Mouse (Mus musculus) thymus, postnatal 4 days (tissue): Measurements from ENCODE around the gene Fsd2.

ENCODE experiments used
- DNase-seq: peaks from one replicate; pipeline ENCODE4 v3.0.0; 2021

Gene Fsd2

DNA sequence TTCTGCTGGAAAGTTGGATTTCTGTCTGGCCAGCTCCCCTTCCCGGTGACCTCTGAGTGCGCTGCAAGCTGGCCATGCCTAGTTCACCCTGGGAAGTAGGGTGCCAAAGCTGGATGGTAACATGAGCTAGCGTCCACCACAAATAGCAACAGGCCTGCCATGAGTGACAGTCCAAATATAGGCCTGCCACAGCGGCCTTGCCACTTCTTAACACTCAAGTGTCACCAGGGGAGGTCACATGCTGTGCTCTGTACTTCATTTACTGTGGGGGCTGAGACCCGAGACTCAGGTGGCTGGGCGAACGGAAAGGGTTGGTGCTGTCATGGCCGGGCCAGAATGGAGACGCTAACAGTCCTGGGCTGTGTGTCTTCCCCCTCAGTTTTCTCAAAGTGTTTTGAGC, at the start of gene Fsd2:
Fsd2 (minus strand) TSS at position 53 of the 400 bp plus-strand sequence.
- DNase-seq, result no peak

DNA sequence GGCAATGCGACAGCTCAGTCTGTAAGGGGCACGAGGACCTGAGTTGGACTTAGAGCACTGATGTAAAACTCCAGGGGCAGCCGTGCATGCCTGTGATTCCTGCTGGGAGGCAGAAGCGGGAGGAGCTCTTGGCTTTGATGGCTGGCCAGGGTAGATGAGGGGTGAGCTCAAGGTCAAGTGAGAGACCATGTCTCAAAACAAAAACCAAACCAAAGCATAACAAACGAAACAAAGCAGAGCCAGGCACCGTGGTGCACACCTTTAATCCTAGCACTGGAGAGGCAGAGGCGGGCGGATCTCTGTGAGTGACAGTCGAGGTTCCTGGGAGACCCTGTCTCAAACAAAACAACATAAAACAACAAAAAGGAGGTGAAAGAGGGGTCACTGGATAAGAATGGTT, 48.3 kb upstream of the Fsd2 start:
- DNase-seq, result no peak

DNA sequence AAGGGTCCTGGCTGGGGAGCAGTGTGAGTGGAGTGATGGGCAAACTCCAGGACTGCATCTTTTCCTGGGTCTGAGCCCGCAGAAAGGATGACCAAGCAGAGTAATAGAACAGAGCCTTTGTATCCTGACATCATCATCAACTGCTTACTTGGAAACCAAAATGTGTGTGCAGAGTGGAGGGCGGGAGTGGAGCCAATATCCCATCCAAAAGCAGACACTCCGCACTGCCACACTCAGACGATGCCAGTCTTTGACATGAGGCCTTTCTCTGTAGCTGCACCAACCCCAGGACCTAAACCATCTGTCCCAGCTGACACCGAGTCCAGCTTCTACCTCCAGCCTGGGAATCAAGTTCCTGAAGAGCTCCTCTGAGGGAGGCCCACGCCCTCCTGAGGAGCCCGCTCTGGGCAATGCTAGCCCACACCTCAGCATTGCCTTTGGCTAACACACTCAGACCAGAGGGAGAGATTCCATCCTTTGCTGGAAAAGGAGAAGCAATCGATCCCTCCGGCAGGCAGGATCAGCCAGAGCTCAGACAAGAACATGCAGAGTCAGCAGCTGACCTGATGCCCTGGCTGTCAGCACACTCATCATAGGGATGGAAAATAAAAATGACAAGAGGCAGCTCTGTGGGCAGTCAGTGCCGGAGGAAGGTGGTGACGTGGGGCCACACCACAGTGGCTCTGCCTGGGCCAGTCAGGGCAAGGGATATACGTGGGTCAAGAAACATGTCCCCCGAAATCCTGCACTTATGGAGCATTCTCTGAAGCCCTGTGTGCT, 46.3 kb upstream of the Fsd2 start:
- DNase-seq, result no peak

DNA sequence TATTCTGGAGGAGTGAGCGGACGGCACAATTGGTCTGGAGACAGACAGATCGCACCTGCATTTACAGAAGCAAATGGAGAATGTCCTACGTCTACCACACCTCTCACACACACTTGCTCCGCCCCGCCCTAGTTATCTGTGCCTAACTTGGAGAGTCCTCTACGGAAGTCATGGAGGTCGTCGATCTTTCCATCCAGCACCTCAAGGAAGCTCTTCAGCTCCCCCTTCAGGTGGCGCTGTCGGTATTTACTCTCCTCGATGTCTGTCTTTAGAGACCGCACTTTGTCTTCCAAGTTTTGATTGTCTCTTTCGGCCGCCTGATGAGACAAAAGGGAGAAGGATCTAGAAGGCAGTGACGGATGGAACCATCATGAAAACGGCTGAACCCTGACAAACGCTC, 43.4 kb upstream of the Fsd2 start:
- DNase-seq, result peak; percentile 67

DNA sequence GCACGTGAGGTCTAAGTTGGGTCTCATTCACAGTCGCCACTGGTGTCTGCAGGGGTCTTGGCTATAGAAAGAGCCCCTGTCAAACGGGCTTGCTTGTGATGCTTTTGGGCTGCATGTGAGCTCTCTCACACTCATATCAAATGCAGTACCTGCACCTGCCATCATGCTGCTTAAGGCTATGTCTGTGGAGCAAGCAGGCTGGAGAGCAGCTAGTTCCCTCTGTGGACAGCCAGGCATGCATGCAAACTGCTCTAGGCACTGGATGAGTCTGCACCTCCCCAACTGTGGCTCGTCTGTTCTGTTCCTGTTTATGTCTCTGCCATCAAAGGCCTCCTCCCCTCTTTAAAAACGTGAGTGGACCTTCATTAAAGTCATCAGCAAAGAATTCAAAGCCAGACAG, 39.7 kb upstream of the Fsd2 start:
- DNase-seq, result no peak

DNA sequence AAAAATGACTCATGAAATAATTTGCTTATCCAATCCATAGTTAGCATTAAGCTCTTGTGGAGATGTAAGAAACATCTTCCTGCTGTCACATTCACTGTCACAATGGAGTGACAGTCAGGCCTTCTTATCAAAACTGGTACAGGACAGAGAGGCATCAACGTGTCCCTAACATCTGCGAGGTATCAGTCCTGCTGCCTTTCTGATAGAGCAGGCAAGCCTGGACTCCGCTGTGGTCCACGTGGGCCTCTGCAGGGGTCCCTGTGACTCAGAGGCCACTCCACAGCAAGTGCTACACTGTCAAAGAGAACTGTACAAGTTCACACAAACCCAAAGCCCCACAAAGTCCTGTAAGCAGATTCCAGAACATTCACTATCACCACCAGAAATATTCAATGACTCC, 38.7 kb upstream of the Fsd2 start:
- DNase-seq, result no peak

DNA sequence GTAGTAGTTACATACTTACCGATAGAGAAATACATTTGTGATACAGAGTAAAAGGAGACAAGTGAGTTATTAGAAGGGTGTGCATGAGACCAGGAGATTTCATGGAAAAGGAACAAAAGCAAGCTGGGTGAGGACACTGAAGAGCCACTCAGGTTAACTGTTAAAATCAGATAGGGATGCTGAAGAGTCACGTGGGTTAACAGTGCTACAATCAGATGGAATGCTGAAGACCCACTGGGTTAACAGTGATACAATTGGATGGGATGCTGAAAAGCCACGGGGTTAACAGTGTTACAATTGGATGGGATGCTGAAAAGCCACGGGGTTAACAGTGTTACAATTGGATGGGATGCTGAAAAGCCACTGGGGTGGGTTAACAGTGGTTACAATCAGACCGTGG, 38.2 kb upstream of the Fsd2 start:
- DNase-seq, result no peak

DNA sequence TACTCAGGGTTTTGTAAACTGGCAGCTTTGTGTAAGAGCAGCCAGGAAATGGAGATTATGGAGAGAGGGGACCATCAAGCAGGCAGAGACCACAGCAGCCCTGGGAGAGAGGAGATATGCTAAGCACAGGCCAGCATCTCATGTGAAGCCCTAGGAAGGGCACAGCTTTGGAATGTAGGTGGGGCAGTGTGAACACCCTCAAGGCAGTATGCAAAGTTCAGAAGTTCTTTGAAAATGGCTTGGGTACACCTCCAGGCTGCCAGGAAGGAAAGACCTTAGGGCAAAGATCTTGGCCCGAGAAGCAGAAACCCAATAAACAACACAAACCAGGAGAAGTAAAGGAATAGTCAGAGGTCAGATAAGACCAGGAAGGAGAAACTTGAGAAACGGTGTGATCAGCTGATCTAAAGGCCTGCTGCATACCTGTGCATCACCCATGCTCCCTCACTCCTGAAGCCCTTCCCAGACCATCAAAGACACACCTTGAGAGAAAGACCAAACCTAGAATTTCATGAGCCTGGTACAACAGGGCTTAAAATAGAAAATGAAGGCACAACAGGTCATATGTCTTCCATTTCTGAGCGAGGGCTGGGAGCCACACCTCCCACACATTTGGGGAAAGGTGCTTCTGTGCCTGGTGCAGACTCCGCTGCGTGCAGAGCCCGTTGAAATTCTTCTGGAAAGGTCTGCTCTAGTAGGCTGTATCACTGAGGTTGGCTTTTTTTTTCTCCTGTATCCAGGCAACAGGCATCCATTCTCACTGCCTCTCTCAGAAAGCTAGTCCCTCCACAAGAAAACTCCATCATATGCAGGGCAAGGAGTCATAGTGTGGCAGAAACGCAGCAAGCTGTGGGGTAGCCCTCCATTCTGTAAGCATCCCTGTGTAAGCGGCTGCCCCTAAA, 32.9 kb upstream of the Fsd2 start:
- no peak for DNase-seq

DNA sequence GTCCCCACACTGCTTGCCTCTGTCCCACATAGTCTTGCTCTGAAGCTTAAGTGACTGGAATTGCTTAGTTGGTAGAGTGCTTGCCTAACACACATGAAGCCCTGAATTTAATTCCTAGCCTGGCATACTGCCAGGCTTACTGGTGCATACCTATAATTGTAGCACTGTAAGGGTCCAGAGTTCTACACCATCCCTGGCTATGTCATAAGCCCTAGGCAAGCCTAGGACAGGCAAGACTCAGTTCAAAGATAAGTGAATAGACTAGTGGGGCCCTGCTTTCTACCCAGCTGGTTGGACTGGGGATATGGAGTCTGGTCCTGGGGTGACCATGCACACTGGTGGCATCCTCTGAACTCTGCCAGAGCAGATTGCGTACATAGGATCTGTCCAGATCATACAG, 30.9 kb upstream of the Fsd2 start:
- no peak for DNase-seq

DNA sequence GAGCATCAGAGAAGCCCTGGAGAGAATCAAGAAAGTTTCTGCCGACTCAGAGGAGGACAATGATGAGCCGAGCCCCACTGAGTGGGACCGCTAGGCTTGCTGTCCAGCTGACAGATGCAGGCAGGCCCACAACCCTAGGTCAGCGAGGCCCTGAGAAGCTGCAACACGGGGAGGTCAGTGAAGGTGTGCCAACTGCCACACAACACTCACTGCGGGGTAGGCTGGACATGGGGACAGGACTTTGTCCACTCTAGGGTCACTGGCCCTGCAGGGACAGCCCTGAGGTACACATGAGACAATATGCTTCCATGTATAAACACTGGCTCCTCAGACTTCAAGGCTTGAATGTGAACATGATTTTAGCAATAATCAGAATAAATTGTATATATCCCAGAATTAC, 29.3 kb upstream of the Fsd2 start:
- no peak for DNase-seq

DNA sequence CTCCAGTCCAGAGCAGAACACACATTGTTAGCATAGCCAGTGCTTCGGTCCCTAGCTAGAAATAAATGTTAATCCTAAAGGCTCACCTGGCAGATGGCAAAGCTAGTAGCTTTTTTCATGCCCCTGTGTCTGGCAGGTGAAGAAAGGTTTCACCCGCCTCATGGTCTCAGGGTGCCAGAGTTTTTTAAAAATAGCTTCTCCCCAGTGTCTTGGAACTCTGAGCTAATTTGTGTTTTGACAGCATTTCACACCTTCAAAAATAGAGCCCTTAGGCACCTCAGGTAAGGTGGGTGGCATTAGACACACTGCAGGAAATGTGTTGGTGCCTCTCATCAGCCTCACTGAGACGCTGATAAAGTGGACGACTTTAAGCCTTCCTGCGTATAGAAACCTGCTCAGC, 28.3 kb upstream of the Fsd2 start:
- no peak for DNase-seq

DNA sequence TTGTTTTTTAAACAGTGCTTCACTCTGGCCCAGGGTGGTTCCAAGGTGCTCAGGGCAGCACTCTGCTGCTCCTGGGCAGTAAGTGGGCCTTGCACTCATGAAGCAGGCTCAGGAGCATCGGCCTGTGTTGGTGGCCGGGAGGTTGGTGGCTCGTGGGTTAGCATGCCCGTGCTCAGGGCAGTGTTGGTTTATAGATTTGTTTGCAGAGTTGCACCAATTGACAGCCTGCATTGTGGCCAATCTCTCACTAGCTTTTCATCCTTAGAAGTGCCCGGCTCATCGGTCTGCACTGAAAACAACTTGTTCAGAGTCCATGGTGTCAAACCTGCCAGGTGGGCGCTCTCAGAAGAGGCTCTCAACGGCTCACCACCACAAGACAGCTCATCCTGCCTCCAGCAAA, 26.6 kb upstream of the Fsd2 start:
- DNase-seq, result no peak

DNA sequence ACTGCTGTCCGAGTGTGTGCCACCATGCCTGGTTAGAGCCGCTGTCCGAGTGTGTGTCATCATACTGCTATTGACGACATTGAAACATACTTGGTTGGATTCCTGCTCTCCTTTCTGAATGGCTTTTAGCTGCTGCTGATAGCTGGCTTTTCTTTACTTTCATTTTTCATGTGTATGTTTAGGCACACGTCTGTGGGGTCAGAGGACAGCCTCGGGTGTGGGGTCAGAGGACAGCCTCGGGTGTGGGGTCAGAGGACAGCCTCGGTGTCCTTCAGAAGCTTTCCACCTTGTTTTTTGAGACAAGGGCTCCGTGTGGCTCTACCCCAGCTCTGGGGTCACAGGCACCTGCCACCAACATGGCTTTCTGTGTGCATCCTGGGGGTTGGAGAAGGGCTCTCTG, 25.9 kb upstream of the Fsd2 start:
- DNase-seq, result no peak

DNA sequence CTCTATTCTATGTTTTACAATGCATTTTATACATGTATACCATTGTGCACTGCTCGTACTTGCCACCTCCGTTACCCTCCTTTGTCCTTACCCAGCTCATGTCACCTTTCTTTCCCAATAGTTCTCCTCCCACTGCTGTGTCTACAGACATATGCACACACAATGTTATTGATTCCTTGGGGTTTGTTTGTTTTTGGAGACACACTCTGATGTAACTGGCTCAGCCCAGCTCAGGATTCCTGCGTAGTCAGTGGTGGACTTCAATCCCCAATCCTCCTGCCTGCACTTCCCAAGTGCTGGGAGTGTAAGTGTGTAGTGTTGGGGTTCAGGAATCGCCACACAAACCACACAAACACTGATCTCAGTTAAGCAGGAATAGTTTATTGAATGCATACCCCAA, 20.5 kb upstream of the Fsd2 start:
- DNase-seq, result no peak

DNA sequence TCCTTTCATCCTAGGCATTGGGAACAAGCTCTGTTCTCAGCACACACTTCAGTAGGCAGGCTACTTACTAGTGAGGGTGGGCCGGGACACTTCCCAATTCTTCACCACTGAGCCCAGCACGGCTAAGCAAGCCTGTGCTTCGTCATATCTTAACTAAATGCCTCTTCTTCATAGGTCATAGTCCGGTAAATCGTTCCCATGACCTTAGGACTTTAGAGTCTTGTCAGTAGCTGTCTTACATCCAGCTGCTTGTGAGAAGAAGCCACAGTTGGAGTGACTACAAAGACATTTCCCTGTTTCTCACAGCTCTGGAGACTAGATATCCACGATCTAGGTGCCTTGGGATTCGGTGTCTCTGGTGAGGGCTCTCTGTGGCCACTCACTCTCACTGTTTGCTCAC, 18.6 kb upstream of the Fsd2 start:
- no peak for DNase-seq

DNA sequence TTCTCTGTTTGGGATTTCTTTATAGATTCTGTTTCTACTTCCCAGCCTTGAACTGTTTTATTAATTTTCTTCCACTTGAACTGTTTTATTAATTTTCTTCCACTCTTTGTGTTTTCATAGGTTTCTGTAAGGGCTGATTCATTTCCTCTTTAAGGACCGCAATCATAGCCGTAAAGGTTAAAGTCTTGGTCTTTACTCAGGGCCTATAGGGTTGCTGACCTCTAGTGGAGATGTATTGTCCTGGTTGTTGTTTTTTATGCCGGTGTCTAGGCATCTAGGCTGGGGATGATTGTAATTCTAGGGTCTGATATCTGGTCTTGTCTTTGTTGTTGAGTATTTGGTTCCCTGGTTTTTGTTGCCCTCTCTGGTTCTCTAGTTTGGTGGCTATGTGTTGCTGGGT, 16.8 kb upstream of the Fsd2 start:
- no peak for DNase-seq

DNA sequence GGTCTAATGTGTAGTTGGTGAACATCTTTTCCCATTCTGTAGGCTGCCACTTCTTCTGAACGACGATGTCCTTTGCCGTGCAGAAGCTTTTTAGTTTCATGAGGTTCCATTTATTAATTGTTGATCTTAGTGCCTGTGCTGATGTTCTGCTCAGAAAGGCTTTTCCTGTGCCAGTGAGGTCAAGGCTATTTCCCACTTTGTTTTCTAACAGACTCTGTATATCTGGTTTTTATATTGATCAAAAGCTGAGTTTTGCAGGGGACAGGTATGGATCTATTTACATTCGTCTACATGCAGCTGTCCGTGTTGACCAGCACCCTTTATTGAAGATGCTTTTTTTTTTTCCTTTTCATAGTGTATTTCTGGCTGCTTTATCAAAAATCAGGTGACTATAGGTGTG, 12.6 kb upstream of the Fsd2 start:
- DNase-seq, result no peak

DNA sequence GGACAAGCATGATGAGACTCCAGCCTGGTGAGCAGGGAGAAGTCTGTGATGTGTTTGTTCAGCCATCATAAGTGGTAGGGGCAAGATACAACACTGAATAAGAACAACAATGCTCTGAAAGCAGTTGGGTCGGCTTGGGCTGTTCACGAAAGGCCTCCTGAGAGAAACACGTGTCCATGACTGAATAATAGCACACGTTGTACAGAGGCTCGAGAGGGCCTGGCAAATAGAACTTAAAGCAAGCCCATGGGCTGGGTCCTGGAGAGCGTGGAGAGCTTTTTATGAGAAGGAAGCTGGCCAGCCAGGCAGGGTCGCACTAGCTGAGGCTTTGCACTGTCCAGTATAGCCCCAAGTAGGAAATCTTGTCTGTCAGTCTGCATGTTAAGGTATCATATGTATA, 11.7 kb upstream of the Fsd2 start:
- DNase-seq, result no peak

DNA sequence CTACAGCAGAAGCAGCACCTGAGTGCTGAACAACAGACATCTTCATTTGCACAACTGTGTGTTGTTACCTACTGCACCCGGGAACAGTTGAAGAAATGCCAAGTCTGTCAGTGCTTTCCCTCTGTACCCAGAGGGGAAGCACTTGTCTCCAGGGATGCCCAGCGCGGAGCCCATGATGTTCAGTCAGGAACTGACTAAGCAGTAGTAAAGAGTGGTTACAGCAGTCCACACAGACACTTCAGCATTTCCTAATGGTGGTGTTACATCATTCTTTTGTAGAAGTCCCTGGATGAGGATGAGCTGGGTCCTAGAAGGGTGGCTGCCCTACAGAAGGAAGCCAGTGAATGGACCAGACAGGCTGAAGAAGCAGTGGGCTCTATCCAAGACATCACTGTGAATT, 11.1 kb upstream of the Fsd2 start:
- no peak for DNase-seq

DNA sequence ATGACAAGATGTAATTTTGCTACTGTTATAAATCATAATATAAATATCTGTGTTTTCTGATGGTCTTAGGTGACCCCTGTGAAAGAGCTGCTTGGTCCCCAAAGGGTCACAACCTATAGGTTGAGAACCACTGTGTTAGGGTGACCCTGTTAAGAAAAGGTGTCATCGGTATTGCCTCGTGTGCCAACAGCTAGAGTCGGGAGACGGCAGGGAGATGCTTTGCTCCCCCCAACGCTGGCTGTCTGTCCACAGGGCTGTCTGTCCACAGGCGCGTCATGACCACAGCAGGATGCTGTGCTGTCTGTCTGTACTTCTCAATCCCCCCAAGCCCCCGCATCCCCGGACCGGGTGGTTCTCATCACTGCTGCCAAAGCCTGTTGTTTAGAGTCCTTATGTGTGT, 8.9 kb upstream of the Fsd2 start:
- DNase-seq, result no peak

DNA sequence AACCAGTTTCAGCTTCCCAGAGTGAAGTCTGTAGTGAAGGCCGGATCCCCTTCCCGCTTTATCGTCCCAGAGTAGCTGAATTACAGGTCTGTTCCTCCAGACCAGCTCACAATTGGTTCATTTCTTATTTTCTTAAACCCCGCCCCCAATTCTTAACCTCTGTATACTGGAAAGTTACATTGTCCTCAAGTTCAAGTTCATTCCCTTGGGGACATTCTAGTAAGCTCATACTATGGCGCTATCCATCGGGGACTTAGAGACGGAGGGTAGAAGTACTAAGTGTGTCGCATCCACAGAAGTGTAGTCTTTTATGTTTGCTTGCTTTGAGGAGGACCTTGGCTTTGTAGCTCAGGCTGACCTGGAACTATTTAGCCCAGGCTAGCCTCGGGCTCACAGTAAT, 7.1 kb upstream of the Fsd2 start:
- DNase-seq, result no peak

DNA sequence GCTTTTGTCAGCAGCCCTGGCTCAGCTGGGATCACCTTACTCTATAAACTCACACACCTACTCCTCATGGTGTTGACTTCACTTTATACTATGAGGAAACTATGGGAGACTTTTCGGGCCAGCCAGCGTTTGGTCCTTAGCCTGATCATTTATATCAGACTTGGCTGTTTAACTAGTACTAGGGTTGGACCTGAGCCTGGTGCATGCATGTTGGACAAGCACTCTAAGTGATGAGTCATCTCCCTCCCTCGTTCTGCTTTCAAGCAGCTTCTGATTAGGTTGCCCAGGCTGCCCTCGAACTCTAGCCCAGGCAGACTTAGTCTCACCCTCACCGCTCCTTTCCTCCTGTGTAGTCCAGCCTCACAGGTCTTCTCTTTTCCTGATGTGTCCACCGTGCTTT, 6.7 kb upstream of the Fsd2 start:
- DNase-seq, result no peak

DNA sequence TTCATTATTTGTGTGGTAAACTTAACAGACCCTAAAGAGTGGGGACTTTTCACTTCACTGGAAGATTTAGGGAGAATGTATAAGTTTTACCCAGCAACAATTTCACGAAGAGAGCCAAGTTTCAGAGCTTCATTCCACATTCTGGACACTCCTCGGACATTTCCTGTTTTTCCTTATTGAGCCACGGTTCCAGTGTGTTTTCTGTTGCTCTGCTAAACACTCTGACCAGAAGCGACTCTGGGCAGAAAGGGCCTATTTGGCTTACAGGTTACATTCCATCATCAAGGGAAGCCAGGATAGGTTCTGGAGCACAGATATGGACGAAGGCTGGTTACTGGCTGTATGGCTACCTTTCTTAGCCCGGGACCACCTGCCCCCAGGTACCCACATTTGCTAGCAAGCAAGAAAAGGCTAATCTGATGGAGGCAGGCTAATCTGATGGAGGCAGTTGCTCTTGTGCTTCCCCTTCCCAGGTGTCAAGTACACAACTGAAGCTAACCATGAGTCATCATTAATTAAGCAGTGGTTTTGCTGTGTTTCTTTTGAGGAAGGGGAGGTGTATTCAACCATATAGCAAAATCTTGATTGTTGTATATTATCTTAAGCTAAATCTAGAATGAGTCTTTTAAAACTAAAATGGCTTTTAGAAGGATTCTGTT, 6.0 kb upstream of the Fsd2 start:
- DNase-seq, result no peak

DNA sequence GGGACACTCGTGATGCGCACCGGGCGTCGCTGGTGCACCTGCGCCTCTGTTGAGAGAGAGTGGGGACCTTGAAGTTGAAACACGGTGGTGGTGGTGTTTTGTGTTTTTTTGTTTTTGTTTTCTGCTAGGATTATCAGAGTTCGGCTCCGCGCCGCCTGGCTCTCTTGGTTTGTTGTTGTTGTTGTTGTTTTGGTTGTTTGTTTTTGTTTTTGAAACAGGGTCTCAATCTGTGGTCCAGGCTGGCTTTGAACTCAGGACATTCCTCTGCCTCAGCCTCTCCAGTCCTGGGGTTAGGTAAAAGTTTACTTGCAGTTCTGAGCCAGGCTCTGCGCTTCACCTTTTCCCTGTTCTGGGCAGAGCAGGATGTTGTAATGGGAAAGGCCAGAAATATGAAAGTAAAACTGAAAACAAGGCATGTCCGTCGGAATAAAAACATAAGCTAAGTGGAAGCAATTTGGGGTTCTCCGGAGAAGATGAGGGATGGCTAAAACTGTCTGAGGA, 5.2 kb upstream of the Fsd2 start:
- DNase-seq, result no peak
